Mouse (Mus musculus) cerebellum, adult 8-10 months (tissue): ENCODE measurements around the gene Defb22.

Experiments used
- DNase-seq: peaks from one replicate; pipeline ENCODE4 v3.0.0; 2022

Defb22 gene

GRCm38 (mm10) chr2:152490038-152490437, at the start of gene Defb22:
TSS of gene Defb22 (minus strand) at chr2:152490138.
- DNase-seq: no peak

- DNase-seq: no peak
Observed at GRCm38 (mm10) chr2:152517981-152518380, 28.0 kb upstream of the Defb22 start, which contains the start of gene Defb28. TSS of gene Defb28 (plus strand) at chr2:152518255.

- no peak for DNase-seq
Observed at GRCm38 (mm10) chr2:152516084-152516483, 26.1 kb upstream of the Defb22 start.

GRCm38 (mm10) chr2:152511592-152511991, 21.7 kb upstream of the Defb22 start, which contains the start of gene Defb26:
TSS of gene Defb26 (minus strand) at chr2:152511692.
- DNase-seq: no peak

GRCm38 (mm10) chr2:152503950-152504349, 14.0 kb upstream of the Defb22 start:
- DNase-seq: no peak

GRCm38 (mm10) chr2:152500863-152501229, 10.9 kb upstream of the Defb22 start:
- no peak for DNase-seq

- DNase-seq: no peak
Observed at GRCm38 (mm10) chr2:152500204-152500862, 10.4 kb upstream of the Defb22 start.

GRCm38 (mm10) chr2:152498020-152498419, 8.1 kb upstream of the Defb22 start:
- no peak for DNase-seq

GRCm38 (mm10) chr2:152493151-152493550, 3.2 kb upstream of the Defb22 start:
- DNase-seq: no peak

GRCm38 (mm10) chr2:152487024-152487423, 2.9 kb downstream of the Defb22 start:
- DNase-seq: no peak

GRCm38 (mm10) chr2:152481726-152482125, 8.2 kb downstream of the Defb22 start:
- no peak for DNase-seq

- DNase-seq: no peak
Observed at GRCm38 (mm10) chr2:152480881-152481280, 9.1 kb downstream of the Defb22 start.

- DNase-seq: no peak
Observed at GRCm38 (mm10) chr2:152476763-152477162, 13.2 kb downstream of the Defb22 start, which contains the start of gene Defb20. TSS of gene Defb20 (plus strand) at chr2:152477063.

- DNase-seq: no peak
Observed at GRCm38 (mm10) chr2:152472434-152472833, 17.5 kb downstream of the Defb22 start.

GRCm38 (mm10) chr2:152470973-152471372, 19.0 kb downstream of the Defb22 start:
- peak; percentile 30 for DNase-seq

GRCm38 (mm10) chr2:152464570-152465150, 25.3 kb downstream of the Defb22 start, which contains the start of gene Defb23:
TSS of gene Defb23 (minus strand) at chr2:152464620.
- DNase-seq: no peak

GRCm38 (mm10) chr2:152459241-152459640, 30.7 kb downstream of the Defb22 start:
- no peak for DNase-seq

GRCm38 (mm10) chr2:152452101-152452781, 37.7 kb downstream of the Defb22 start:
- no peak for DNase-seq

- DNase-seq: peak; percentile 68
Observed at GRCm38 (mm10) chr2:152450241-152450640, 39.7 kb downstream of the Defb22 start.

GRCm38 (mm10) chr2:152447461-152447860, 42.5 kb downstream of the Defb22 start:
- no peak for DNase-seq

GRCm38 (mm10) chr2:152446642-152447041, 43.3 kb downstream of the Defb22 start:
- no peak for DNase-seq

- DNase-seq: no peak
Observed at GRCm38 (mm10) chr2:152443281-152443680, 46.7 kb downstream of the Defb22 start.

- no peak for DNase-seq
Observed at GRCm38 (mm10) chr2:152442322-152442721, 47.6 kb downstream of the Defb22 start.

- DNase-seq: no peak
Observed at GRCm38 (mm10) chr2:152439833-152440232, 50.1 kb downstream of the Defb22 start.
